Mouse (Mus musculus) brain, embryonic 14.5 days (tissue): ENCODE data around the gene Prickle4.

Source experiments
- CTCF ChIP-seq: fragments of 200-500 bp; IDR thresholded peaks from 2 replicates; pipeline ENCODE4 v1.5.1; 2012; ENCODE audit warnings: inconsistent platforms, mild to moderate bottlenecking, moderate library complexity, borderline replicate concordance; ENCODE audit not compliant: insufficient read depth, insufficient read length; ENCODE audit errors: extremely low read depth
- POLR2A ChIP-seq: fragments of 200-500 bp; IDR thresholded peaks from 2 replicates; pipeline ENCODE4 v1.6.1; 2012; ENCODE audit warnings: mild to moderate bottlenecking, inconsistent platforms, borderline replicate concordance; ENCODE audit not compliant: poor library complexity, insufficient read depth, insufficient read length, severe bottlenecking; ENCODE audit errors: extremely low read depth

DNA sequence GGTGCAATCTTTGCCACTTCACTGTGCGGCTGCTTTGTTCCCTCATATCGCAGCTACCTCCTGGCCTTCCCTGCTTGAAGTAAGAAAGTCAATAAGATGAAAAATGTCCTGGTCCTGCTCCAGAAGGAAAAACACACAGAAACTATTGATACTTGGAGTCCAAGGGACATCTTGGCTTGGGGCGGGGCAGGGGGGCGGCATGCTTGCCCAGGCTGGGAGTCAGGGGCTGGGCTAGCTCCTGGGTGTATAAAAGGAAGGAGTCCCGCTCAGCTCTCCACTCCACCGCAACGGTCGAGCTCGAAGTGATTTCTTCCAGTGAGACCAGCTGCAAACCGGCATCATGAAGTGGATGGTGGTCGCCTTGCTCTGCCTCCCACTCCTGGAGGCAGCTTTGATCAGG lies 32.0 kb upstream of the Prickle4 start, which contains the start of gene Pgc:
- TF ChIP-seq POLR2A (no peak), CTCF (no peak)
